Mouse (Mus musculus) MN1 (cell line): ENCODE measurements around the gene Dstn.

Experiments
- DNase-seq: peaks from one replicate; pipeline ENCODE4 v3.0.0-alpha.2; 2016; ENCODE audit warnings: low spot score

The Dstn gene

DNA sequence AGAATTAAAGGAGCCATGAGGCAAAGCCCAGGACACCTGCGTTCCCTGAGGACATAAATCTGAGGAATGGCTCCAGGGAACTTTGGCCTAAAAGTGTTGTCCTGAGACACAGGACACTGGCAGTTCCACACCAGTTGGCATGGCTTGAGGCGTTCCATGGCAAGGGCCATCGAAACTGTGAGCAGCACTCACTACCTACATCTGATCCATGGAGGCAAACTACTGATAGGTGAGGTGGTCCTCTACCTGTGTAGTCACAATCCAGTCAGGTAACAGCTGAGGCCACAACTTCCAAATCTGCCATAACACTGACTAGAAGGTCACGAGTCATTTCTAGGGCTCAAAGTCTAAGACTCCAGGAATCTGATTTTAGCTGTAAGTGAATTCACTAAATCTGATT is 40.6 kb downstream of the Dstn start:
- DNase-seq: no peak

DNA sequence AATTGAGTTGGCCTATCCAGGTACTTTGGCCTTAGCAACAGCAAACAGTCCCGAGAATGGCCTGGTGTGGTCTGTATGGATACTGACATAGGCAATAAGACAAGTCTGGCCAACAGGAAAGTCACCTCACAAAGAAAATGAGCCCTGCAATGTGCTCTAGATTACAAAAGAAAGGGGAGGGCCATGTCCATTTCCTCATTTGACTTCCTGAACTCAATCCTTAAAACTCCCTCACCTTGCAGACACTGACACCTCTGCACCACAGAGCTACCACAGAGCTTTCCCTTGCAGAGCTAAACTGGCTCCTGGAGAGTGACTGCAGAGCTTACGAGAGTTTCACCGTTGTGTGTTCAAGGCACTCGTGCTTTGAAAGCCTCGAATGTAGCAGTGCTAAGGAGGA is 47.1 kb downstream of the Dstn start:
- no peak for DNase-seq

DNA sequence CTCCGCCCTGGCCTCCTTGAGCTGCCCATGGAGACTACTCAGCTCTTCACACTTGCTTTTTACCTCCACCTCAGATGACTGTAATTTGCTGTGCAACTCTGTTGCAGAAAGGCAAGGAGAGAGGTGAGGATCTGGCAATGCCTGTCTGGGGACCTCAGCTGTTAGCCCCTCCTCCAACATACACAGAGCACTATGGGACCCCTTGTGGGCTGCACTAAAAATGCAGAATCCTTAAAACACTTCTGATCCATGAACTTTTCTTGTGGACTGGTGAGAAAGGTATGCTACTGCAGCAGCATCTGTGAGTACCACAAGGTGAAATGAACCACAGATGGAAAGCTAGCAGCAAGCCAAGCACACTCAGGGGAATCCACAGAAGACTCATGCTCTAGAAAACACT is 48.2 kb downstream of the Dstn start:
- DNase-seq: no peak

DNA sequence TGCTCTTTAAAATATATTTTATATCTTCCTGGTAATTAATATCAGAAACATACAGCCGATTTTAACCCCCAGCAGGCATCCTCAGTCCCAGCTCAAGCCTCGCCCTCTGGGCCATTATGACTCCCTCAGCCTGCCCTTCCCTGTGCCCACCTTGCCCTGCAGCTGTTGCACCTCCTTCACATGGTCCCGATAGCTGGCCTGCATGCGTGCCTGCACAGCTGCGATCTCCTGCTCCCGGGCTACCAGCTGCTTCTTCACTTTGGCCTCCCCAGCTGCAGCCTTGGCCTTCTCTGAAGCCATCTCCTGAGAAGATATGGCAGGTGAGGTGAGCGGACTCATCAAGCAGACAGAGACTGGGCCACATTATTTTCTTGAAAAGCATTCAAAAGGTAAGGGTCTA is 54.1 kb downstream of the Dstn start:
- no peak for DNase-seq

DNA sequence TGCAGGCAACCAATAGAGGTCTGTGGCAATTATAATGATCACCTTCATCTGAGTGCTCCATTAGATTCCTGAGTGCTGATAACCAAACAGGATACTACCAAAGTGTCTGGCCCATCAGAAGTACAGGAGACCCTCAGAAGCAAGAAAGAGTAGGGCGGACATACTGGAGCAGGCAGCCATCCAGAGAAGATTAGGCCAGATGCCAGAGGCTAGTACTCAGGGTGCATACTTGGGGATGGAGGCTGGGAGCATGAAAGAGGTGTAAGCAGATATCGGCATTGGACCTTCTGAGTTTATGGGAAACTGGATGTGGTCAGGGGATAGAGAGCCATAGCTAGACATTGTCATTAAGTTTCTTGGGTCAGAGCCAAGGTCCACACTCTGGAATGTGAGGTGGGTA is 55.7 kb downstream of the Dstn start:
- no peak for DNase-seq

DNA sequence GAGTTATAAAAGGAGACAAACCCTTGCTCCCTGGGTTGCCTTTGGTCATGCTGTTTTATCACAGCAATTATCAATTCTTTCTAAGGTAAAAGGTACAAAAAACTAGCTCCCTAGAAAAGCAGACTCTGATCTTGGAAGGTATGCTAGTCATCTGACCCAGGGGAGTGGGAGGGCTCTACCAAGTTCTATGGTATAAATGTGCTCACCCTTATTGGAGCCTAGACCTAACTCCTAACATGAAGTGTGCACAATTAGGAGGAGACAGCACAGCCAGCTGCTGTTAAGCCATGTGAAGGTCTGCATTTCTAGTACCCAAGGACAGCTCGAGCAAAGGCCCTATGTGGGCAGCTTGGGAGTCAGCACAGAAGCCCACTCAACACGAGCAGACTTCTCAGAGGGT is 56.8 kb downstream of the Dstn start:
- no peak for DNase-seq

DNA sequence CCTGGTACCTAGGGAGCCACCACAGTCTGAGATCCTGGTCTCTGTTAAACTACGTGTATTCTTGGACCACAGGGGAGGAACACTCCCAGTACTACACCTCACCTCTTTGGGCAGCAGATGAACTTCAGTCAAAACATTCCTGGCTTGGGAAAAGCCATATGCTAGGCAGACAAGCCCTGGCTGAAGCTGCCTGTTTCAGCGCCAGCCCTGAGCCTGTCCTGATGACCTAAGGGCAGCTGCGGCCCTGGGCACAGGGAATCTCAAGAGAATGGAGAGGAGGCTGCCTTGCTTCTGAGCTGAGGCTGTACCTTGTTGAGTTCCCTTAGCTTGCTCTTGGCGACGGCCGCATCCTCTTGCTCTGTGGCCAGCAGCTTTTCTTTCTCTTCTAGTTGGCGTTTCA is 58.0 kb downstream of the Dstn start:
- no peak for DNase-seq

DNA sequence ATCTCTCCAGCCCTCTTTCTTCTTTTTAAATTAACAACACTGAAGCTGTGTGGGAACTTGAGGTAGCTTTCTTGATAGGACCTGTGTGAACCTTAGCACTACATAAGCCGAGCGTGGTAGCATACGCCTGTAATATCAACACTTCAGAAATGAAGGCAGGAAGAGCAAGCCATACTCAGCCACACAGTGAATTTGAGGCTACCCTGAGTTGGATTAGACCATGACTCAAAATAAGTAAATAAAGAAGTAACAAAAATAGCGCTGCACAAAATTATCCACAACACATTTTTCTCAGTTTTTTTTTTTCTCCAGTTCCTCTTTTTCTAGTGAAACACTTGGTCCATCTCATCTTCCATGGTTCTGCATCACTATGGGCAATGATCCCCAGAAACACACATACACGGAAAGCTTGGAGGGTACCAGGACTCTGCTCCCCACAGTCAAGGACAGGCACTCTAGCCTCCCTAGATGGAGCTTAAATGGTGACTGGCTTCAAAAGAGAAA is 60.1 kb downstream of the Dstn start:
- no peak for DNase-seq

DNA sequence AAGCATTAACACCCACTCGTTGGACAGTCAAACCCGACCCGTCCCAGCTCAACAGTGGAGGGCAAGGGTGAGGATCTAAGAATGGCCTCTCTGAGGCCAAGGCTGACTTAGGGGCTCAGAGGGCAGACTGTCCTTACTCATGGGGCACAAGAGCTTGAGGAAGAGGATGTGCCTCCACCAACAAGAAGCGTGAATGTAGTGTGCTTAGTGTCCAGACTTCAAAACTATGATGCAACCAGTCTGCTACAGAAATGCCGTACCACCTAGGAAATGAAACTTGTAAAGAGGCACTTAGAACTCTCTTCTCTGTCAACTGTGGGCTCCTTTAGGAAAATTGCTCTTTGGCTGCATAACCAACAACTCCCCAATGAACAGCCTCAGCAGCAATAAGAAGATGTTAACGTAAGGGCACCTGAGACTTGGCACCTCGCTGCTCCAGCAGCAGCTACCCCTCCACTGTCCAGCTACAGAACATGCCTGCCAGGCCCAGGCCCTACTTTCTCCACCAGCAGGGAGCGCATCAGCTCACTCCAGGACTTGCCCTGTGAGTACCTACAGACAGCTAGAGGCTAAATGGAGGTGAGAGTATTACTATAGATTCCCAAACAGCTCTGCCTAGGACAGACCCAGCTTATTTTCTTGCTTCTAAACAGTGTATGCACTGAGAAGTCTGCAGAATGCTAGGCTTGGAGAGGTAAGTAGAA is 63.5 kb downstream of the Dstn start:
- DNase-seq: no peak

DNA sequence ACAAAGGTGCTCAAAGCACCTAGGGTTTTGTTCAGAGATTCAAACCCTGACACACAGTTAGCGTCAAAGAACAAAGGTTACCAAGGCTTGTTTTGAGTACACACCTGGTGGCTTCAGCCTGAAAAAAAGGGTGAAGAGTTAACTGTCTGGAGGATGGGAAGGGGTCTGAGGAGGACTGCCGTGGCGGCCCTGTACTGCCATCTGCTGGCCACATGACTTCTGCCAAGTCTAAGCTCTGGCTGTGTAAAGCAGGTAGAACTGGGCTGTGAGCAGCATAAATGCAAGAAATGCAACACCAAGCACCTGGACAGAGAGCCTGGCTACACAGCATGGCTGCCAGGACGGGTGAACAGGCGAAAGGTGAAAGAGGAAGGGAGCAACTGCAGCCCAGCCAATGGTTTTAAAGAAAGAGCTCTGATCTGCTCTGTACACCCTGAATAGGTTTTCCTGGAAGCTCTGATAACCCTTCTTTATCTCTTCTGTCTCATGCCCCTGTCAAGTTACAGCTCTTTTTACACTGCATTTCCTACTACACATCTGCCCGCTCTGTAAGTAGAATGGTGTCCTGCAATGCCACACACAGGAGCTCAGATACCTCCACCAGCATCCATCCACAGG is 65.8 kb downstream of the Dstn start:
- DNase-seq: peak; percentile 65

DNA sequence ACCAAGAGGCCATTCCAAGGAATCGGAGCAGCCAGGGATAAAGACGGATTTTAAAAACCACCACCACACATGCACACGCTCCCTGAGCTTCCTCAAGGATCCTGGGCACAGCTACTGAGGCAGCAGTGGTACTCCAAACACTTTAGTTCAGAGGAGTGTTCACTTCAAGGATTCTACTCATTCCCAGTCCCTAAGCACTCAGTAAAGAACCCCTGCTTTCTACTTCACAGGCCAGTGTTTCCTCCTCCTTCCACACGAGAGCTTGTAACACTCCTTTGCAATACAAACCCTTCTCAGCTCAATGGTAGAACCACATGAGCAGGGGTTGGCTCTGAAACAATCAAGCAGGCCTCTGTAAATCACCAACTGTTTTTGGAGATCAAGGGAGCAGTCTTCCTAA is 67.0 kb downstream of the Dstn start:
- no peak for DNase-seq

DNA sequence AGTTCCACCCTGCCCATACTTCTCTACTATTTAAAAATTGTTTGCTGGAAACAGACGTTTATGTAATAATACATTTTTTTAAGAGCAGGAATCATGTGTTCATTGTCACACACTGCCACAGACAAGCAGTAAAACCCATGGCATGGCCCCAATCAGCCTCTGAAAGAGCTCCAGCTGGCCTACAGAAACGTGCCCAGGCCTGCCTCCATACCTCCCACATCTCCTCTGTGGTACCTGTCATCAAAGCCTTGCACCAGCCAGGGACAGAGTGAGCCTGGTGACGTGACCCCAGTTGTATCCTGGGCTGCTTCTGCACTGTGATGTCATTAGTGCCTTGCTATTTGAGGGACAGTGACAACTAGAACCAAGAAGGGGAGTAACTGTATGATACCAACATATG is 67.8 kb downstream of the Dstn start:
- no peak for DNase-seq

DNA sequence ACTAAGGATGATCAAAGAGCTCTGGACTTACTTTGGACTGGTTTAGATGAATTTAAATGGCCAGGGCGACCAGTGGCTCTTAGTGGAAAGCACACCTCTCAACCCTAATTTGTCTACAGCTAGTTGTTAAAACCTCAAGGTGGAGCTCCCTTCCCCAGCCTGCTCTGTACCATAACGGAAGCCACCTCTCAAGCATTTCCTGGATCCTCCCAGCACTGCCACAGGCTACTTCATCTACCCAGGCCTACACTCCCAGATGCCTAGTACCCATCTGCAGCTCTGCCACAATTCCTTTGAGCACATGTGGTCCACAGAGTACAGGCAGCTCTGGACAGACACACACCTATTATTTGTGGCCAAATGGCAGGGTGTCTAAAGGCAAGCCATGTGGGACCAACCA is 68.4 kb downstream of the Dstn start:
- no peak for DNase-seq

DNA sequence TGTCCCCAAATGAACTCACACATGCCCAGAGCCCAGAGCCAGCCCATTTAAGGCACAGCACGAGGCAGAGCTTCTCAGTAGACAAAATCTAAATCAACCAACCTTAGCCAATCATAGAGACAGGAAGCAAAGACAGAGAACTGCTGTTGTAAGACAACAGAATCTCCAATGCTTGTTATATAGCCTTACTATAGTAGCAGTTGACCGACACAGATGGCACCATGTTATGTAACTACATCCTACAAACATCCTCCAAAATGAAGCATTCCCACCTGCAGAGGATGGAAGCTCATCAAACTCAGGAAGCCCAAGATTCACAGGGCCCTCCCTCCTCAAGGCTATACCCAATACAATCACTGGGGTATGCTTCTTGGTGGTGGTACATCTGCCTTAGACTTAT is 72.4 kb downstream of the Dstn start:
- no peak for DNase-seq

DNA sequence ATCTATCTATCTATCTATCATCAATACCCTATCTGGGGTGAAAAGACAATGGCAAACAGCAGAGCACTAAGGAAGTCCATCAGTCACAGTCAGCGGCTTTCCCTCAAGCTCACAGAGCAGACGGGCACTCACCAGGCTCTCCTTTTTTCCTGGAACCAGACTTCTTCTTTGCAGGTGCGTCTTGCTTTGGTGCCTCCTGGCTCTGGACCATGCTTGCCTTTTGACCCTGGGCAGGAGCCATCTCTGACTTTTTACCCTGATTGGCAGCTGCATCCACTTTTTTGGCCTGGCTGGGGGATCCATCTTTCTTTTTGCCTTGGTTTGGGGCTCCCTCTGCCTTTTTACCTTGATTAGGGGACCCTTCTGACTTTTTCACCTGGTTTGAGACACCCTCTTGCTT is 72.9 kb downstream of the Dstn start:
- no peak for DNase-seq

DNA sequence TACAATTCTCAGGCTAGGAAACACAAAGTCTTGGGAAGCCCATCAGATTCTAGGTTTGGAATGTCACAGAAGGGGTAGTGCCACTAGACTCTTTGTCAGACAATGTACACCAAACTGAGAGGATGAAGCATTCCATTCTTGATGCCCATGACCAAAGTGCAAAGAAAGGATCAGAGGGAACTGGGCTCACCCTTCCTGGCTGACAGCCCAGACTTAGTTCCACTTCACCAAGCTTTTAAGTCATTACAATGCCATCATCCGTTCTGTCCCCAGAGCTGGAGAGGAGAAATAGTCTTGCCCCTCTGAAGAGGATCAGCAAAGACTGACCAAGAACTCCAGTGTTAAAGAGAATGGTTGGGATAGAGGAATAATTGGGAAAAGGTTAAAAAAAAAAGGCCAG is 75.9 kb downstream of the Dstn start:
- DNase-seq: peak; percentile 24

DNA sequence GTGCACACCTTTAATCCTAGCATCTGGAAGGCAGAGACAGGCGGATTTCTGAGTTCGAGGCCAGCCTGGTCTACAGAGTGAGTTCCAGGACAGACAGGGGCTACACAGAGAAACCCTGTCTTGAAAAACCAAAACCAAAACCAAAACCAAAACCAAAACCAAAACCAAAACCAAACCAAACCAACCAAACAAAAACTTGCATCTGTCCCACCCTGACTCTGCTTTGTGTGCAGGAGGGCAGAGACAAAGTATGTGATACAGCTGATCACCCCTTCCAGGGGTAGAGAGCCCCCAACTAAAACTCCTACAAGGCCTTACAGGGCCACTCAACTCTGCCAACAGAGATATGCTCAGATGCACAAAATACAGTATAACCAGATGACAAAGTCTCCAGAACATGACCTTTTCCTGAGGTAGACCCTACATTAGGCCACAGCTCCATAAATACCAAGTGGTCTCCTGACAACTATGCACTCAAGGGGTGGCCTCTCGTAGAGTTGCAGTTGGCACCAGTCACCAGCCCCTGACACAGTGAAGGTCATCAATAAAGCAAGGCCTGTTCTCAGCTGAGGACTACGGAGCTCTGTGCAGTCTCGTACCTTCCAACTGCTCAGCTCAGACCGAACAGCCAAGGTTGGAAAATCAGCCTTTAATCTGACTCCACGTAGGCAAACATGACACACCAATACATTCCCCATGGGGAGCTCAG is 77.0 kb downstream of the Dstn start:
- no peak for DNase-seq
